Mouse (Mus musculus) neutrophil, adult 5-6 weeks (primary cell): ENCODE data around the gene Coq10b. TPM values are rescaled to one million over a fixed set of nuclear protein-coding genes. Genes with fewer than 3 reads are reported as not detected.

ENCODE experiments used
- ATAC-seq: fragments of 151-379, 151-347 bp; 2 replicates; pipeline ENCODE4 v1.8.0; 2017; ENCODE audit warnings: mild to moderate bottlenecking, moderate TSS enrichment; ENCODE audit not compliant: insufficient number of reproducible peaks, poor library complexity, low FRiP score, severe bottlenecking; ENCODE audit errors: extremely low read depth
- total RNA-seq: library from RNA; stranded (forward); fragments of 200-1000 nt; gene quantifications from 2 replicates; pipeline ENCODE4 v1.2.3, GENCODE M21; 2017

Coq10b gene
- total RNA-seq, 1 experiment from 2014 or later = 79.3 TPM

GRCm38 (mm10) chr1:55089498-55090064, 37.0 kb downstream of the Coq10b start:
- no peak for ATAC-seq

GRCm38 (mm10) chr1:55092056-55092455, 39.5 kb downstream of the Coq10b start:
- ATAC-seq = no peak

GRCm38 (mm10) chr1:55092469-55092868, 39.9 kb downstream of the Coq10b start:
- ATAC-seq = no peak

- no peak for ATAC-seq
These were observed 54.5 kb downstream of the Coq10b start for GRCm38 (mm10) chr1:55106919-55107585.

GRCm38 (mm10) chr1:55107644-55108043, 55.1 kb downstream of the Coq10b start:
- ATAC-seq = no peak

- no peak for ATAC-seq
These were observed 55.9 kb downstream of the Coq10b start for GRCm38 (mm10) chr1:55108473-55108872.

GRCm38 (mm10) chr1:55109066-55109766, 56.6 kb downstream of the Coq10b start:
- no peak for ATAC-seq

Other genes starting within 250 kb of the Coq10b start
- gene Ankrd44, start 126.4 kb upstream of the Coq10b start, total RNA-seq = 387 and 407 TPM in 2 replicates
- 803 and 808 TPM in 2 replicates for gene Sf3b1, start 25.3 kb upstream of the Coq10b start, total RNA-seq
- 77.7 and 94.0 TPM in 2 replicates for gene Hspe1, start 35.4 kb downstream of the Coq10b start, total RNA-seq
- gene Hspd1, start 35.5 kb downstream of the Coq10b start, total RNA-seq = 84.0 and 84.4 TPM in 2 replicates
- 60.0 and 85.0 TPM in 2 replicates for gene Mob4, start 78.5 kb downstream of the Coq10b start, total RNA-seq
- gene Rftn2, start 174.0 kb downstream of the Coq10b start, total RNA-seq = 14.1 and 18.4 TPM in 2 replicates
- gene Mars2, start 184.4 kb downstream of the Coq10b start, total RNA-seq = 12.8 and 13.4 TPM in 2 replicates